Mouse (Mus musculus): ENCODE results near the gene Tspyl4.
"Not testable (repeated sequence)": the region's sequence is repeated elsewhere in the genome, so short reads cannot be mapped to it uniquely, and the experiment has no call there.

Gene Tspyl4

GRCm38 (mm10) chr10:34297299-34297979 lies at the start of gene Tspyl4:
Tspyl4 (plus strand) TSS chr10:34297442.
- DNase-seq, result peak; percentile 95

- no peak for DNase-seq
Observed at GRCm38 (mm10) chr10:34247757-34248156, 49.5 kb upstream of the Tspyl4 start.

DNA sequence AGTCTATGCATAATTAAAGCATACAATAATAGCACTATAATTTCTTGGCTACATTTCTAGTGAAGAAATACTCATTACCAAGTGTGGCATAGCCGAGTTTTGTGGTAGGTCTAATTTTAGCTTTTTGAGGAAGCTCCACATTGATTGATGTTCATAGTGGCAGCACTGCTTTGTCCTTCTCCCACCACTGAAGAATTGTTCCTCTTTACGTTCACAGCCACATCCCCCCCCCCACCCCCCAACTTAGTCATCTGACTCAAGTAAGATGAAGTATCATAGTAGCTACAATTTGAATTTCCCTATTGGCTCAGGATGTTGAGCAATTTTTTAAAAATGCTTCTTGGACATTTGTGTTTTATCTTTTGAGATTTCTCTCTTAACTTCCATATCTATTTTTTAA lies 47.6 kb upstream of the Tspyl4 start:
- no peak for DNase-seq

GRCm38 (mm10) chr10:34252833-34253232 lies 44.4 kb upstream of the Tspyl4 start:
- not testable (repeated sequence) for DNase-seq

DNA sequence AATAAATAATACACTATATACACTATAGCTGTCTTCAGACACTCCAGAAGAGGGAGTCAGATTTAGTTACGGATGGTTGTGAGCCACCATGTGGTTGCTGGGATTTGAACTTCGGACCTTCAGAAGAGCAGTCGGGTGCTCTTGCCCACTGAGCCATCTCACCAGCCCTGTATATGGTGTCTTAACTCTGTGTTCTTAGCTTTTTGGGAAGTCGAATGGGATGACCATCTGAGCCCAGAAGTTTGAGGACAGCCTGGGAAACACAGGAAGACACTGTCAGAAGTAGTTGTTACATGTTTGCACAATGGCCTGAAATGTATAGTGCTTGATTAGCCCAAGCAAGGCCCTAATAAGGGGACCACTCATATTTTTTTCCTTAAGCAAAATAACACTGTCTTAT lies 32.1 kb upstream of the Tspyl4 start:
- no peak for DNase-seq

- no peak for DNase-seq
Observed at GRCm38 (mm10) chr10:34267312-34268070, 29.8 kb upstream of the Tspyl4 start.

DNA sequence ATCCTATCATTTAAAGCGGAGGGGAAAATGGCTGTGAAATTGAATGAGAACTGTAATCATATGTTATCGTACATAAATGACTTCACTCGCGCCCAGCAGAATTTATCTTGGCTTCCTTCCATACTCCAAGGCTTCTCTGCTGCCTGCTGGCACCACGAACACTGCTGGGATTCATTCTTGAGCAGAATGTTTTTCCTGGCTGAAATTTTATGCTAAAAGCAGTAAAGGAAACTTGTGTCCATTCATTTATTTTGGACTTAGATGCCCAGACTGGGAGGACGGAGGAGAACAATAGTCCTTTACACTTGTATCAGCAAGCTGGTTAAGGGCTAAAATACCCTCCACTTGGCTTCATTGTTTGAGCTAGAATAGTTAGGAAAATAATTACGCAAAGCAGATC lies 25.6 kb upstream of the Tspyl4 start:
- peak; percentile 22 for DNase-seq

DNA sequence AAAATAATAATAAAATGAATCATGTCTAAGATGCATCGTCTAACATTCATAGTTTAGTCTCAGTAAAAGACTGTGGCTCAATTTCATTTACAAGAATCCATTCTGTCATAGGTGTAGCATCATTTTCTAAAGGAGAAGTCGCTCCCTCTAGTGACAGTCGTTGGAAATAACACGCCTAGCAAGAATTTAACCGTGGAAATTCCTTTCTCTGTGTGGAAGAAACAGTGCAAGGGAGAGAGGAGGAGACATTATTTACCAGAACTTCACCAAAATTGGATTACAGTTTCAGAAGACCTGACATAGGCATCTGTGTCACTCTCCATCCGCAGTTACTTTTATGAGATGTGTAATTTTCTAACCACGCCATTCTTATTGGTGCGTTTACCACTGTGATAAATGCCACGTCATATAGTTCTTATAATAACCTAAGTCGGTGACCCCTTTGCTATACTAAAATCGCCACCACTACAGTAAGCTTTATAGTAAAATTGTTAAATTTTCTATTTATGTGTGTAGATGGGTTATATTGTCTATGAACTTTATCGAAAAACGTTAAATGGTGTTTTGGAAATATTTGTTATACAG lies 16.6 kb upstream of the Tspyl4 start:
- peak; percentile 74 for DNase-seq

DNA sequence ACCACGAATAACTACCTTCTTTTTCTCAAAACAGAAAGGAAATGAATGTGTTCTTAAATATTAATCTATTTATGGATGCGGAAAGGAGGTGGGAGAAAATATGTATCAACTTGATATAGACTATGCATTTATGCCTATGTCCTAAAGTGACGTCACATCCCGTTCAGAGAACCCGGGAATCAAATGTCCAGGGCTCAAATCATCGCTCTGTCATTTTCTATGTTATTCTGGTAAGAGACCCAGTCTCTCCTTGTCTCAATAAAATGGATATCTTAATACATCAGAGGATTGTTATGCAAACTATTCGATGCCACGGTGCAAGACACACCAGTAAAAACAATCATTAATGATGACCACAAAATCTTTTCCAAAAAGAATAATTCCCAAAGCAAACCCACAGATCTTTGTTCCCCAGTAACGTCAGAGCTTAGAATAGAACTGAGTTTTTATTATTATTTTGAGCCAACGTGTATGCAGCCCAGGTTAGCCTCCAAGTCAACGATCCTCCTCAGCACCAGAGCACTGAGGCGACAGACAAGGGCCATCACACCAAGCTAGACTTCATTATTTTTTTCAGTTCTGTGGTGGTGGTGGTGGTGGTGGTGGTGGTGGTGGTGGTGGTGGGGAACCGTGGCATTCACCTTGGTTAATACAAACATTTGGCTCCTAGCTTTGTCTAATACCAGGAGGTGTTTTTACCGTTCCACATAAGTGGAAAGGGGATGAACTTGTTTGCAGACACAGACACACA lies 15.9 kb upstream of the Tspyl4 start:
- no peak for DNase-seq

- peak; percentile 99 for DNase-seq
Observed at GRCm38 (mm10) chr10:34281962-34282388, 15.3 kb upstream of the Tspyl4 start, which contains the start of gene Tspyl1. Tspyl1 (plus strand) TSS chr10:34282190.

GRCm38 (mm10) chr10:34282420-34283238 lies 14.6 kb upstream of the Tspyl4 start:
- peak; percentile 54 for DNase-seq

GRCm38 (mm10) chr10:34296911-34297298 lies 337 bp upstream of the Tspyl4 start:
- no peak for DNase-seq

- DNase-seq, result no peak
Observed at GRCm38 (mm10) chr10:34297980-34298753, 925 bp downstream of the Tspyl4 start.

DNA sequence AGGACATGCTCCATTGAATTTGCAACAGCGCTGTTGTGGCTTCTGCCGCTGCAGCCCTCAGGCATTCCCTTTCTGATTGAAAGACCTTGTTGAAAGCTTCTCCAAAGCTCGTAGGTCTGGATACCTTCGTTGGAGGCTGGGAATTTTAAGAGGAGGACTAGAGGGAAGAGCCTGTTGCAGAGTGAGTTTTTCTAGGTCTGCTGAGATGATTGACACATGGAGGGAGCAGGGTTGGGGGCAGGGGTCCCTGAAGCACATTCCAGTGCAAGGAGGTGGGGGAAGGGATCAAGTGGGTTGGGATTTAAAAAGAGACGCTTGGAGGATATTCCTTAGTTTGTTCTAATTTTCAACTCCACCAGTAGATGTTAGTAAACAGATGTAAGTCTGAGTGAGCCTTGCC lies 3.1 kb downstream of the Tspyl4 start:
- no peak for DNase-seq

DNA sequence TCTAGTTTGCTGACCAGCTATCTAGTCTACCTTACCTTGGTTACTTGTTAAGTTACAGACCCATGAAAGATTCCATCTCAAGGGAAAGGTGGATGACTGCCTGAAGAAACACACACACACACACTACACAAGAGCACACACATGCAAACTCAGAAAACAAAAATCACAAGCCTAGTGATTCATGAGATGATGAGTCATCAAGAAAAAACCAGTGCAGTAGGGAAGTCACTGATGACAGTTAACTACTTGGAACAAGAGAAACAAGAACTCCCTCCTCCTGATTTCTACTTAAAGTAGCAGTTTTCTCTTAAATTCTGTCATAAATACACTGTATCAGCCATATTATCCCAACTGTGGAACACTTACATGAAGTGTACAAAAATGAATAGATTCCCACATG lies 9.8 kb downstream of the Tspyl4 start:
- DNase-seq, result no peak

GRCm38 (mm10) chr10:34309915-34310685 lies 12.9 kb downstream of the Tspyl4 start:
- no peak for DNase-seq

GRCm38 (mm10) chr10:34312536-34312935 lies 15.3 kb downstream of the Tspyl4 start:
- no peak for DNase-seq

DNA sequence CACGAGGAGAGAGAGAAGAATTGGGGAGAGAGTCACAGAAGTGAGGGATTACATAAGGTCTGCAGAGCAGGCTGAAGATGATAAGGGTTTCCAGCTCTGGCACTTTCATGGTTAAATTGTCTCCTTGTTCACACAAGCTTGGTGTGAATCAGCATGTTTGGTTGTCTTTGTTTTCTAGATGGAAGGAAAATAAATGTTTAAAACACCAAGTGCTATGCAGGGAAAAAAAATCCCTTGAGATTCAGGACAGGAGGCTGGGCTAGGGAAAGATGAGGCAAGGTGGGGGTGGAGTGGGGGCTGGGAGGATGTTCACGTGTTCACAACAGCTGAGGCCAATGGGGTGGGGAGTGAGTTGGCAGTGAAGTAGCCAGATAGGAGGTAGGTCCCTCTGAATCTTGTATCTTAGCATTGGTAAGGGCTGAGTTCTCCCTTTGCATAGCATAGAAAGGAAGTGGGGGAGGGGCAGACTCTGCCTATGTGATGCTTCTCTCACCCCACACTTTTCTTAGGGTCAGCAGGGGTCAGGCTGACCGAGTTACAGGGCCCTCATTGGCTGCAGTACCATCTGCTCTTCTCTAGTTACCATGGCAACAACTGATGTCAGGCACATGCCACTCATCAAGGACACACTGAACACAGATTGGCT lies 19.5 kb downstream of the Tspyl4 start:
- peak; percentile 40 for DNase-seq

DNA sequence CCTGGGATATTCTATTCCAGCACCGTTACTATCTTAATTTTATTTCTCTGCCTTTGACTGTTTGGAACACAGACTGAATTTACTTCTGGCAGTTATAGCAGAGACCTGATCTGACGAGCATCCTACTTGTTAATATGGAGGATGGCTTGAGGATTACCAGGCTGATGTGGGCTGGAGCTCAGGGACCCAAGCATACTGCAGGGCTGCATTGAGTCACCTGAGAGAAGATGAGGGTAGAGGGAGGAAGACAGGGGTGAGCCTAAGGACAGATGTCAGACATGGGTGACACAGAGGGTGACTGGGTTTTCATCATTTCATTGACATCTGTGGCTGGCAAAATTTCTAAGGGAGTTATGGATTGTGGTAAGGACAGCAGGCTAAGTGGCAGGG lies 20.0 kb downstream of the Tspyl4 start:
- DNase-seq, result no peak

- DNase-seq, result no peak
Observed at GRCm38 (mm10) chr10:34320809-34321208, 23.6 kb downstream of the Tspyl4 start.

Measured in lung, postnatal 10 days (tissue).